Mouse (Mus musculus) kidney, embryonic 16.5 days (tissue): ENCODE measurements around the gene Stac2. TPM values are rescaled to one million over a fixed set of nuclear protein-coding genes. Genes with fewer than 3 reads are reported as not detected.

Source experiments
- ATAC-seq: fragments of 200-750 bp; cut with Nextera tagmentation; 2 replicates; pipeline ENCODE4 v1.8.0; 2017; ENCODE audit warnings: moderate TSS enrichment; ENCODE audit not compliant: low FRiP score, low TSS enrichment
- H3K27ac ChIP-seq: fragments of 300-500 bp; sonication (generic); 2 replicates; pipeline ENCODE4 v1.5.1; 2014; ENCODE audit warnings: low read length
- H3K27me3 ChIP-seq: fragments of 300-500 bp; sonication (generic); 2 replicates; pipeline ENCODE4 v1.6.1; 2014; ENCODE audit warnings: low read length, control low read depth, mixed read lengths; ENCODE audit not compliant: insufficient read depth
- H3K36me3 ChIP-seq: fragments of 300-500 bp; sonication (generic); 2 replicates; pipeline ENCODE4 v1.6.1; 2014; ENCODE audit warnings: low read length, control low read depth, mixed read lengths; ENCODE audit not compliant: insufficient read depth
- H3K4me1 ChIP-seq: fragments of 300-500 bp; sonication (generic); 2 replicates; pipeline ENCODE4 v1.6.1; 2014; ENCODE audit warnings: low read length, control low read depth, mixed read lengths; ENCODE audit not compliant: insufficient read depth
- H3K4me2 ChIP-seq: fragments of 300-500 bp; sonication (generic); replicated peaks from 2 replicates; pipeline ENCODE4 v1.6.1; 2014; ENCODE audit warnings: low read depth, low read length
- H3K4me3 ChIP-seq: fragments of 300-500 bp; sonication (generic); 2 replicates; pipeline ENCODE4 v1.5.1; 2014; ENCODE audit warnings: mild to moderate bottlenecking, low read length
- H3K9ac ChIP-seq: fragments of 300-500 bp; sonication (generic); replicated peaks from 2 replicates; pipeline ENCODE4 v1.6.1; 2014; ENCODE audit warnings: low read length
- H3K9me3 ChIP-seq: fragments of 300-500 bp; sonication (generic); 2 replicates; pipeline ENCODE4 v1.6.1; 2016; ENCODE audit warnings: low read length, control low read depth
- WGBS: fragments of 180-500 bp; shearing (Covaris S2); extraction: QIAGEN DNeasy Blood & Tissue Kit; methylation state at CpG from one replicate; pipeline ENCODE4 v1.1.7; 2014; 5-methylcytosine and 5-hydroxymethylcytosine counted together
- polyA plus RNA-seq: library from polyadenylated mRNA; unstranded; fragments of >200 nt; fragmentation: Nextera tagmentation; extraction: Ambion mirVana; gene quantifications from 2 replicates; pipeline ENCODE4 v1.2.1, GENCODE M21; 2015

The Stac2 gene
- polyA plus RNA-seq, 1 experiment from 2014 or later, result 3.3 TPM

DNA sequence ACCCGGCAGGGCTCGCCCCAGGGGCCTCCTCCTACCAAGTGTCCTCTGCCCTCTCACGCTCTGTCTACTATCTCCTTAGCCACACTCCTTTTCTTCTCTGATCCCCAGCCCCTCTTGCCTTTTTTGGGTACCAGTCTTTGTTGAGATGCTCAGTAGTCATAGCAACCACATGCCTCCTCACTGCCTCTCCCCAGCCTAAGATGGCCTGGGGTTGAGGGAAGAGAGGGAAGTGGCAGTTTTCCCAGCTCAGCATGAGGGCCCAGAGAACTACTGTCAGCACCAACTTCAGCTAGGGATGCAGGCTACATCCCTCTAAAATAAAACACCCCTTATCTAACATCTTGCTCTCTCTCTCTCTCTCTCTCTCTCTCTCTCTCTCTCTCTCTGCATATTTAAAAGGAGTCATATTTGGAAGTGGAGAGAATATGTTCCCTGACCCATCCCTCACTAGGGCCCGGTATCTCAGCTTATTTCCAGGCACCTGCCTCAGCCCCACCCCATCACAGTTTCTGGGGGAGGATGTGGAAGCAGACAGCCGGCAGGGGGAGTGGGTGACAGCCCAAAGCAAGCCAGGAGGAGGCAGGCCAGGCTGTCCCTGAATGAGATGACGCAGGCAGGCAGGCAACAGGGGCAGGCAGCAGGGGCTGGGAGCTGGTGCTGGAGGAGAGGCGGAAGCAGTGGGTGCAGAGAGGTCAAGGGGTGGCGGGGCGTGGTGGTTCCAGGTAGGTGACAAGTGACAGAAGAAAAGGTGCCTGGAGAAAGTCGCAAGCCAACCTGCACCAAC, 34.2 kb downstream of the Stac2 start:
- Histone ChIP-seq H3K9me3 (no peaks in the 10 kb centered on the region), H3K9ac (no peak overlapping the region), H3K4me3 (no peak overlapping the region), H3K27ac (no peak overlapping the region), H3K4me1 (peaks cover 39% of the 10 kb centered on the region), H3K4me2 (peak overlapping the region; percentile 1; the same call in 1 of the 2 replicates), H3K36me3 (peaks cover 26% of the 10 kb centered on the region), H3K27me3 (no peaks in the 10 kb centered on the region)
- 36% methylated on average over 10 of the region's 10 CpGs for WGBS
- no peak for ATAC-seq

DNA sequence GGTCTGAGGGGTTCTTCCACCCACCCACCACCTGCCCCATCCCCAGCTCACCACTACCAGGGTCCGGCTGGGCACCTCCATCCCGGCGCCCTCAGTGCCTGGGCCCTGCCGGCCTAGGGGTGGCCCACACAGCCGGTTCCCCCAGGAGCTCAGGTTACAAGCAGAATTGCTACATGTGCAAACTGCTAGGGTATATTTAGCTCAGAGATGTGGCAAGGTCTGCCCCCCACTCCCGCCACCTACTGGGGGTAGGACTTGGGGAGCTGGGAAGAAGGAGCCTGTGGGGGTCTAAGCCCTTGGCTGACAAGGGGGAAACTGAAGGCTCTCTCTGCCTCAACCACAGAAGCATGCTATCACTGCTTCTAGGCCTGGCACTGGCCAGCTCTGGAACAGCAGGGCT, 35.0 kb downstream of the Stac2 start:
- WGBS, result 57% methylated on average over 6 of the region's 6 CpGs
- Histone ChIP-seq H3K9ac (no peak overlapping the region), H3K4me1 (peaks cover 34% of the 10 kb centered on the region), H3K4me2 (no peak overlapping the region), H3K4me3 (no peak overlapping the region), H3K36me3 (peaks cover 27% of the 10 kb centered on the region), H3K27me3 (no peaks in the 10 kb centered on the region), H3K27ac (no peak overlapping the region), H3K9me3 (no peaks in the 10 kb centered on the region)
- ATAC-seq, result no peak

DNA sequence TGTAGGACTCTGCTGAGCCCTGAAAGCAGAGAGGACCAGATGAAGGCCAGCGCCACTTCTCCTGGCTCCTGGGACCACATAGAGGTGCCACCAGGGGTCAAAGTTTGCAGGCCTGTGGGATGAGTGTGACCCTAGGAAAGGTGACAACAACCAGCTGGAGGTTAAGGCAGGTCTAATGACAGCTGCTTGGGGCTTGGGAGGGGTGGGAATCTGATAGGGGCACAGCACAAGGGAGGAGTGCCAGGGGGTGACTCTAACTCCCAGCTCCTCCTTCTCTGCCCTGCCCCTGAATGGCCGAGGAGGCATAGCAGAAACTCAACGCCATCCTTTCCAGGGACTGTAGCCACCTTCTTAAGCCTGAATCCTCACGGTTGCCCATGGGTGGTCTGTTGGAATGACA, 36.4 kb downstream of the Stac2 start:
- H3K9me3 ChIP-seq, result no peaks in the 10 kb centered on the region
- H3K4me2 ChIP-seq, result no peak overlapping the region
- no peak for ATAC-seq
- H3K36me3 ChIP-seq, result peaks cover 27% of the 10 kb centered on the region
- no peak overlapping the region for H3K27ac ChIP-seq
- no peaks in the 10 kb centered on the region for H3K27me3 ChIP-seq
- H3K9ac ChIP-seq, result no peak overlapping the region
- WGBS, result 49% methylated on average over 4 of the region's 4 CpGs
- H3K4me1 ChIP-seq, result peaks cover 30% of the 10 kb centered on the region
- no peak overlapping the region for H3K4me3 ChIP-seq

DNA sequence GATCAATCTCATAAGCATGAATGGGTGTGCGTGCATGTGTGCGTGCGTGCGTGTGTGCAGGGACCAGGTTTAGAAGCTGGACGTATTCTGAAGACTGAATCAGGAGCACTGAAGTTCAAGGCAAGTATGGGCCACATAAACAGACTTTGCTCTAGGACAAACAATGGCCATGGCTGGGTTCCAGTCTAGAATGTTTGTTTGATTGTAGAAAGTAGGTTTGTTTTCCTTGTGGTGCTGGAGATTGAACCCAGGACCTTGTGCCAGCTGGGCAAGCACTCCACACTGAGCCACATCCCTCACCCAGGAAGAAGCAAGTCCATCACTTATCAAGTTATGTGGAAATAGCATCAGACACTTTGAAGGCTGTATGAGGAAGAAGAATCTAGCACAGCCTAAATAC, 37.1 kb downstream of the Stac2 start:
- H3K27me3 ChIP-seq, result no peaks in the 10 kb centered on the region
- 89% methylated on average over 5 of the region's 5 CpGs for WGBS
- H3K4me1 ChIP-seq, result peaks cover 23% of the 10 kb centered on the region
- ATAC-seq, result no peak
- H3K4me2 ChIP-seq, result no peak overlapping the region
- H3K9ac ChIP-seq, result no peak overlapping the region
- H3K4me3 ChIP-seq, result no peak overlapping the region
- peaks cover 31% of the 10 kb centered on the region for H3K36me3 ChIP-seq
- H3K9me3 ChIP-seq, result no peaks in the 10 kb centered on the region
- H3K27ac ChIP-seq, result no peak overlapping the region

DNA sequence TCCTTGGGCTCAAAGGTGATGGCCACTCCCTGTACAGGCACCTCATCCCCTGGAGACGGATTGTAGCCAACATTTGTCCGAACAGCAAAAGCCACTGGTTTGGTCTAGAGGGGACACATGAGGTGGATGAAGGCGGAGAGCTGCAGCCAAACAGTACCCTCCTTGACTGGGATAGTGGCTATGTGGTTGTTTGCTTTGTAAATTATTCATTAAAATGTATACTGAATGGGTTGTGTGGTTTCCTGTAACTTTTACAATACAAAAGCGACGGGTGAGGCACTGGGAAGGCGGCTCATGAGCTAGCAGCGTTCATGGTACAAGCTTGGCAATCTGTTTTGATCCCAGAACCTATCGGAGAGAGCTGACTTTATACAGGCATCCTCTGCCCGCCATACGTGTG, 40.4 kb downstream of the Stac2 start:
- WGBS, result 87% methylated on average over 10 of the region's 10 CpGs
- peaks cover 51% of the 10 kb centered on the region for H3K36me3 ChIP-seq
- H3K9me3 ChIP-seq, result no peaks in the 10 kb centered on the region
- ATAC-seq, result no peak
- no peaks in the 10 kb centered on the region for H3K27me3 ChIP-seq
- H3K4me2 ChIP-seq, result no peak overlapping the region
- no peaks in the 10 kb centered on the region for H3K4me1 ChIP-seq
- no peak overlapping the region for H3K9ac ChIP-seq
- H3K27ac ChIP-seq, result no peak overlapping the region
- no peak overlapping the region for H3K4me3 ChIP-seq

DNA sequence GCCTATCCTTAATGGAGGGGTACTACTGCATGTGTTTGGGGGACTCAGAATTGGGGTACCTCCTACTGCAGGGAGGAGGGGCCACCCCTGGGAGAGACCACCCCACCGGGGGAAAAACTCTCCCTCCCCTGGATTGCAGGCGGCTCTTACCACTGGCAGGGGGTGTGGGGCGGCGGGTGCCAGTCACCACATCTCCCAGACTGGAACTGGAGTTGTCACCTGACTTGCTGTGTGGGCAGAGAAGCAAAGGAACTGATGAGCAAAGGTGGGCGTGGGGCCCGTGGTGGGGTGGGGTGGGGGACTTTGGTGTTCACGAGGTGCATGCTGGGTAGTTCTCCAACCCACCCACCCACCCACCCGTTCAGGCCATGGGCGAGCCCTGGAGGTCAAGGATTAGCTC, 41.5 kb downstream of the Stac2 start:
- Histone ChIP-seq H3K4me1 (no peaks in the 10 kb centered on the region), H3K36me3 (peaks cover 45% of the 10 kb centered on the region), H3K4me2 (no peak overlapping the region), H3K9me3 (no peaks in the 10 kb centered on the region), H3K27ac (no peak overlapping the region), H3K4me3 (no peak overlapping the region), H3K9ac (no peak overlapping the region), H3K27me3 (no peaks in the 10 kb centered on the region)
- whole genome bisulfite sequencing, result 73% methylated on average over 9 of the region's 9 CpGs
- ATAC-seq, result no peak

DNA sequence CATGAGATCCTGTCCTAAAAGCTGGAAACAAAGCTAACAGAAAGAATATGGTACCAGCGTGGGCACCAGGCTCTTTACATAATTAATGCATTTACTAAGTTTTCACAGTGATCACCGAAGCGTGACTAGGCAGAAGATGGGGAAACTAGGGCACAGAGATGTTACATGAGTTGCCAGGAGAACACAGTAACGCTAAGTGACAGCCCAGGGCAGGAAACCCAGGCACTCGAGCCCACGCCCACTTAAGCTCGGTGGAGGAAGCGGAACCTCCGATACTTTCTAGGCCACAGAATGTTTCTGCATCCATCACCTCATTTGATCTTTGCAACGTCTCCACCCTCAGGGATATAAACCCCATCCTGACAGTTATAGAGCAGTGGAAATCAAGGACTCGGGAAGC, 45.2 kb downstream of the Stac2 start:
- Histone ChIP-seq H3K9ac (no peak overlapping the region), H3K4me3 (no peak overlapping the region), H3K27me3 (no peaks in the 10 kb centered on the region), H3K27ac (no peak overlapping the region), H3K4me2 (no peak overlapping the region), H3K4me1 (peaks cover 7% of the 10 kb centered on the region), H3K36me3 (peaks cover 33% of the 10 kb centered on the region), H3K9me3 (no peaks in the 10 kb centered on the region)
- WGBS, result 69% methylated on average over 11 of the region's 11 CpGs
- ATAC-seq, result no peak

DNA sequence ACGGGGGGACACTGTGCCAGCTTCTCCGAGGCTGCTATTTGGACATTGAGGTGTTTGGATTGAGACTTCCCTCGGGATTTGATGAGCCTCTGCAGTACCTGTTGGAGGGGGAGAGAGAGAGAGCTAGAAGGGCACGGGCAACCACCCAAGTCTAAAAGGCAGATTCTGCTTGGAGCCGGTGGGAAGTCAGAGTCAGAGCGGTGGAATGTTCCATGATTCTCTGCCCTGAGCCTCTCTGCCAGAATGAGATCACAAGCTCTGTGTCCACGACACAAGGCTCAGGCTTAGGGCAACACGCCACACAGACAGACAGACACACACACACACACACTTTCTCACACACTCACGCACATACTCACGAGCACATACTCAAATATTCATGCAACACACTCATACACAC, 47.6 kb downstream of the Stac2 start:
- peaks cover 24% of the 10 kb centered on the region for H3K36me3 ChIP-seq
- no peak overlapping the region for H3K27ac ChIP-seq
- WGBS, result 88% methylated on average over 10 of the region's 10 CpGs
- peaks cover 15% of the 10 kb centered on the region for H3K4me1 ChIP-seq
- H3K9ac ChIP-seq, result no peak overlapping the region
- no peak overlapping the region for H3K4me3 ChIP-seq
- ATAC-seq, result no peak
- no peaks in the 10 kb centered on the region for H3K9me3 ChIP-seq
- no peak overlapping the region for H3K4me2 ChIP-seq
- H3K27me3 ChIP-seq, result 0 out of 2 replicates have a peak, but pooled peaks cover 3% of the 10 kb centered on the region

DNA sequence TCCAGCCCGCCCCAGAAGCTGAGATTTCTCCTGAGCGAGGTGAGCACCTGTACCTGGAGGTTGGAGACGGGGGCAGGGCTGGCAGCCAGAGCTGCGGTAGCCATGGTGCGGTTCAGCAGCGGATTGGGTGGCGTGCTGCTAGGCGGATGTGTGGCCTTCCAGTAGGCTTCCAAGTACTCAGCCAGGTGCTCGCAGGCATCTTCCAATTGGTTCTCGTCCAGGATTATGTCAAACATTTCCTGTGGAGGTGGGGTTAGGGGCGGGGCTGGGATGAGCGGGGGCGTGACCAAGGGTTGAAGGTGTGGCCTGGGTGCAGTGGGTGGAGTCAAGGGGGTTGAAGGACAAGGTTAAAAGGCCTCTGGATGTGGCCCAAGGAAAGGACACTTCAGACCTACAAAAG, 48.2 kb downstream of the Stac2 start:
- Histone ChIP-seq H3K4me3 (no peak overlapping the region), H3K4me2 (no peak overlapping the region), H3K27ac (no peak overlapping the region), H3K9me3 (no peaks in the 10 kb centered on the region), H3K36me3 (peaks cover 21% of the 10 kb centered on the region), H3K4me1 (peaks cover 16% of the 10 kb centered on the region), H3K27me3 (0 out of 2 replicates have a peak, but pooled peaks cover 3% of the 10 kb centered on the region), H3K9ac (no peak overlapping the region)
- ATAC-seq, result no peak
- WGBS, result 58% methylated on average over 13 of the region's 13 CpGs

DNA sequence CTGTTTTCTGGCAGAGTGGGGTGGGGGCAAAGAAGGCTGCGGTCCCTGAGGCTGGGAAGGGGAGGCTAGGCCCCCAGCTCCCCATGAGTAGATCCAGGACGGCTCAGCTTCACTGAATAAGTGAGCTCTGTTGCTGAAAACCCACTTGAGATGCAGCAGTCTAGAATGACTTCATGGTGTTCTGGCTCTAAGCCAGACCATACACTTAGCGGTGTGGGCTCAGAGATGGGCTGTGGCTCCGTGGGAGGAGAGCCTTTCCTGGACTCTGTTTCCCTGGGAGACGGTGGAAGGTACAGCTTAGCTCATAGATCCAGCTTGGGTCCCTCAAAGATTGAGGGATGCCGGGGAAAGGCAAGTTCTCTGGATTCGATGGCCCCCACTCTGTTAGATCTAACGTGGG, 49.1 kb downstream of the Stac2 start:
- H3K4me3 ChIP-seq, result no peak overlapping the region
- no peak for ATAC-seq
- H3K9ac ChIP-seq, result no peak overlapping the region
- H3K27ac ChIP-seq, result no peak overlapping the region
- H3K9me3 ChIP-seq, result no peaks in the 10 kb centered on the region
- peaks cover 19% of the 10 kb centered on the region for H3K4me1 ChIP-seq
- peaks cover 14% of the 10 kb centered on the region for H3K36me3 ChIP-seq
- WGBS, result 66% methylated on average over 8 of the region's 8 CpGs
- 0 out of 2 replicates have a peak, but pooled peaks cover 3% of the 10 kb centered on the region for H3K27me3 ChIP-seq
- no peak overlapping the region for H3K4me2 ChIP-seq
